Mouse (Mus musculus): ENCODE data around the gene Cebpzos.

- TF ChIP-seq POLR2A (IDR thresholded peaks at IDR 0.05; ENCODE audit: insufficient read length, low read depth) (no peak), USF1 (IDR thresholded peaks at IDR 0.05; ENCODE audit: low read depth) (no peak), MAX (IDR thresholded peaks at IDR 0.05; ENCODE audit: low read depth) (no peak), POLR2AphosphoS2 (IDR thresholded peaks at IDR 0.05; ENCODE audit: insufficient read length, low read depth) (no peak), MYOG (IDR thresholded peaks at IDR 0.05; ENCODE audit: control insufficient read depth in 1 of 3, insufficient read depth in 1 of 3, insufficient read length in 2 of 3, low read depth in 2 of 3) (peak in 2 of 3 experiments; percentile 33 to 52), E2F4 (IDR thresholded peaks at IDR 0.05; ENCODE audit: insufficient read depth) (no peak)
Measured at GRCm38 (mm10) chr17:78952070-78952469, 35.8 kb downstream of the Cebpzos start.
